Mouse (Mus musculus) heart, adult 8-10 months (tissue): ENCODE measurements at regions not wholly inside any gene's neighbourhood (a gene's known extent, or its start where the extent isn't known, plus 50 kb on each side); places are given as distances from the start of the nearest gene placed in this dataset.
"Not testable (repeated sequence)": the region's sequence is repeated elsewhere in the genome, so short reads cannot be mapped to it uniquely, and the experiment has no call there.

Experiments used
- DNase-seq: peaks from one replicate; pipeline ENCODE4 v3.0.0; 2022; ENCODE audit warnings: low spot score

DNA sequence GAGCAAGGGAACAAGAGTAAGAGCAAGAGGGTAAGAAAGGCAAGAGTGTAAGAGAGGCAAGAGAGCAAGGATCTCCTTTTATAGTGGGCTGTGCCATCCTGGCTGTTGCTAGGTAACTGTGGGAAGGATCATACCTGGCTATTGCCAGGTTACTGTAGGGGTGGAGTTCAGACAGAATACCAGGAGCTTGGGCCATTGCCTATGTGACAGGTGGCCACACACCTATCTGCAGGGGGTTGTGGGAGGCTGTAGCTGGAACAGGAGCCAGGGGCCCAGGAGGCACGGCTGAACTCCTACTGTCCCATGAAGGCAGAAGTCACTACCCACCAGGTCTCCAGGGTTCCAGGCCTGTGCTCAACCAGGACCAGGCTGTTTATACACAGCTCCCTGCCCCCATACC is 1149.0 kb downstream of the 9330182O14Rik start:
- no peak for DNase-seq

DNA sequence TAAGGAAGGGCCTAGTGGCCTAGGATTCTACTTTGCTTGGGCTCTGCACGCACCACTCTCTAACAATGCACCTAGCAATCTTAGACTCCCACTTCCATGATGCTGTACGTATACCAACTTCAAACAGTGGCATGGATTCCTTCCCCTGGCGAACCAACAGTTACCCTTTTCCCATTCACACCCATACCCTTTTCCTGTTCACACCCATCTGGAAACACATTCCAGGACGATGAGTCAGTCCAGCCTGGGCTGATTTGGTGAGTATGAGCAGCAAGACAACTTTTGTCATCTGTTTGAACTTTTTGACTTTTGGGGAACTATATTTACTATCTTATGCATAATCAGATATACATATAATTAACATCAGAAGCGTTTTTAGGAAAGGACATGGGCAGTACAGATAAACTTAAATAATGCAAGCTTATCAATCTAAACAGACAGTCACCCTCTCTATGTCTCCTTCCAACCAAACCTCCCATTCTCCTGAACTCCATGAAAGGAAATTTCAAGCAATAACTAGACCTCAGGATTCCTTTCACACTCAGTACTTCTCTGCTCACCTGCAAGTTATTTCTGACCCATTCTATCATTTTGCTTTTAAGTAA is 1152.7 kb downstream of the 9330182O14Rik start:
- no peak for DNase-seq

DNA sequence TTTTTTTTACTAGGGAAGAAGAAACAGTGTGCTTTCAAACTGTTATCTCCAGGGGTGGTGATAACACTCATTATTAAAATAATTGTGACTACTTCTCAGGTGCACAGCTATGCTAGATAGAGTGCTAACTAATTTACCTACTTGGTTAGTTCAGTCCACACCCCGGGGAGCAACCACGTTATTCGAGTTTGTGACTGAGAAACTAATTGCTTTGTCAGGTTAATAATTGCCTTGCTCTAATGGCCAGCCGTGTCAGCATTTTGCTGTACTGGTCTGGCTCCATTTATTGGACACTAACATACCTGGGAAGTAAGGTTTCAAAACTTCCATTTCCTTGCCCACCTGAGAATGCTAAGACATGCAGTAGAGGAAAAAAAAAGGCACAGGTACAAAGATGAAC is 1163.3 kb downstream of the 9330182O14Rik start:
- no peak for DNase-seq

DNA sequence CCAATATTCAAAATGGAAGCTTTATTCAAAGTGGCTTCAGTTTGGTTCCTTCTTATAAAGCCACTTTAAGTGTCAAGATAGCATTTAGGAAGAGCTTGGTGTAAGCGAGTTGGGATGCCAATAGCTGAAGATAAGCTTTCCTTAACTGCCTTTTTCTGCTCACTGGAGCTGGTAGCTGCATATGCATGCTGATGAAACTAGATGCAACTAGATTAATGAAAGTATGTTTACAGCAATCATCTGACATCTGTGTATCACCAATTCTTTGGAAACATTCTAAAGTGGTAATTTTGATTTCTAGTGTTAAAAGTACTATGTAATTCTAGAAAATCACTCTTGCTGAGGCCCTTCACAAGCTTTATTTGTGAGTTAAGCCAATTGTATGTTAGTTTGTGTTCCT is 1172.5 kb downstream of the 9330182O14Rik start:
- DNase-seq, result no peak

DNA sequence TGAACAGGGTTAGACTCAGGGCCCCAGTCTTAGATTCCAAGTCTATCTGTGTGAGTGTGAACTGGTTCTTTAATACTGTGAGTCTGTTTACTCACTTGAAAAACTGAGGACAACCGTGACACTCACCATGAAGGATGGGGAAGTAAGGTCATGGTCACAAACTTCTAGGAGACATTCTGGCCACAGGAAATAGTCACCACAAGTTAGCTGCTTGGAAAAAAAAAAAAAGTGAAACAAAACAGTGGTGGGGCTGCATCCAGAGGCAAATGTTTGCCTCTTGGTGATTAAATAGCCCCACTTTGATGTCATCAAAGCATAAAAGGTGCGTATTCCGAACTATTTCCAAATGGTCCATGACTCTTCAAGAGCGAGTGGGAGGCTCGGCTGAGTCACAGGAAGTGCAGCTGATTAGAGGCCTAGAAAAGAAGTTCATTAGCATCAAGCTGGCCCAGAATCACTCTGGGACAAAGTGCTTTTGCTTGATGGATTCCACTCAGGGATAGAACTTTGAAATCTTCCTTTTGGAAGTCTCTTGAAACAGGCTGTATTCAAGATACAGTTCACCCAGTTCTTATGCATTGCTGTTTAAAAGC is 1177.7 kb downstream of the 9330182O14Rik start:
- DNase-seq, result no peak

DNA sequence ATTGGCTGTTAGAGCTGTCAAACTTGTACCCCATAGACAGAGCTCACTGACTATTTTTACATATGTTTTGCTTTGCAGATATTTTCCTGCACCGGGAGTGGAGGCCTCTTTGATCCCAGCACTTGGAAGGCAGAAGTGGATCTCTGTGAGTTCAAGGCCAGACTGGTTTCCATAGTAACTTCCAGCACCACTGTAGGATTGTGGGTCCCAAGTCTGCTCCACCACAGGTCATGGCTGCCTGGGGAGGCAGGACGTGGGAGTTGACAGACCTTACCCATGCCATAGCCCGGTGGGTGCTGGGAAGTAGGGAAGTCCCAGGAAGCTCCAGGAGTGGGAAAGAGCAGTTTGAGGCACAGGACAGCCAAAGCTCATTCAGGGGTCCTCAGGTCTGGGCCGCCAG is 1180.8 kb downstream of the 9330182O14Rik start:
- DNase-seq, result no peak

DNA sequence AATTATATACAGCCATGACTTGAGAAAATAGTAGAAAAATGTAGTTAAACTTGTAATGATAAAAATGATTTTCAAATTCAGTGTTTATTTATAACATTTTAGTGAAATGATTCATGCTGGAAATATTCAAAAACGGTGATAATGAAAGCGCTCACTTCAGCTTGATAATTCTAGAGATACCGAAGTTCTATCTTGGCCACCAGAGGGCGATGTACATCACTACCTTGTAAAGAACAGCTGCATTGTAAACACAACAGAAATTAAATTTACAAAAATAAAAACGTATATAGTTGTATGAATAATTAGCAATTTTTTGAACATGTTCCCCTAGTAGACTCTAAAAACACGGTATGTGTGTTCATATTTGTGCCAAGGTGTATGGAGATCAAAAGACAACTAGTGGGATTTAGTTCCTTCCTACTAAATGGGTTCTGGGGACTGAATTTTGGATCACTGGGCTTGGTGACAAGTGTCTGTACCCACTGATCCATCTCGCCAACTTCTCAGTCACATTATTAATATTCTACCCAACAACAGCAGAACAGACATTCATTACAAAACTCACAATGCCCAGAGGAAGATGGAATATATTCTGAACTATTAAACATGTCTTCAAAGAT is 1191.6 kb downstream of the 9330182O14Rik start:
- peak; percentile 40 for DNase-seq

DNA sequence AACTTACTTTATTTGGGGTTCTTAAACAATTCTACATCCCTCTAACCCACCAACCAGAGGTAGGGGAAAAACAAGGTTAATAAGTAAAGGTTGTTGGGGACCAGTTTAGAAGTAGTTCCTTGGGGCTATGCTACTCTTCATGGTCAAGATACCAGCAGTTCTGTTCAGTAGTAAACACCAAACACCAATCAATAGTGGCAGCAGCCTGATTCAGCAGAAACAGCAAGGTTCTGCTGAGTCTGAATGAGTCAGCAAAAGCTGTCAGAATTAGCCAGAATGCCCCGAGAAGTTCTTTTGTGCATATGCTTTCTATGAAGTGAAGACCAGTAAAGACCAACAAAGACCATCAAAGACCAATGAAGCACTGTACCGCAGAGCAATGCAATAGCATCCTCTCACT is 1195.1 kb downstream of the 9330182O14Rik start:
- DNase-seq, result no peak

DNA sequence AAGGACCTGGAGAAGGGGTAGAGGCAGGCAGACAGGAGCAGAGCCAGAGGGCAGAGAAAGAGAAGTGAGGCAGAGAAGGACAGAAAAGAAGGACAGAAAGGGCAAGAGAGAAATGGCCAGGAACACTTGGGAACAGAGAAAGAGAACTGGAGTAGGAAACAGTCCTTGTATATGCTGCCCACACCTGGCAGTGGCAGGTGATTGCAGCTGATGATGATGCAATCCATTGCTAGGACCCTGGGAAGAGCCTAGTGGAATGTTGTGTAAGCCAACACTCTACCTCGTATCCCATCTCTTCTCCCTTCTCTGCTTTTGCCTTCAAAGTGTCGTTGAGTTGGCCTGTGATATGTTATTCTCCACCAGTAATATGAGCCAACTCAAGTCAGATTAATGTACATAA is 1195.9 kb downstream of the 9330182O14Rik start:
- no peak for DNase-seq

DNA sequence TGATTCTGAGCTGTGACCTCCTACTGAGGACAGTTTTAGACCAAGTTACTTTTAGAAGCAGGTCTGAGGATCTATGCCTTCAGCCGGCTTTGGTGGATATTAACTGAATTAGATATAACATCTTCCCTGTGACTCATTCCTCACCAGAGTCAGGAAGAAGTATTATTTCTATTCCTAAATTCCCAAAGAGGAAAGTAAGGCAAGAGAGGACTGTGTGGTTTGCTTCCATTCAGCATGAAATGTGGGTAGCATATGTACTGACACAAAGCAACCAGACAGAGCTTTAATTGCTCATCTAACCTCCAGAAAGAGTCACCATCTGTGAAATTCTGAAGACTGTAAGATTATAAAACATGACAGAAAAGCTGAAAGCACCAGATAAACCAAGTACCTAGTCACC is 1198.3 kb downstream of the 9330182O14Rik start:
- no peak for DNase-seq

DNA sequence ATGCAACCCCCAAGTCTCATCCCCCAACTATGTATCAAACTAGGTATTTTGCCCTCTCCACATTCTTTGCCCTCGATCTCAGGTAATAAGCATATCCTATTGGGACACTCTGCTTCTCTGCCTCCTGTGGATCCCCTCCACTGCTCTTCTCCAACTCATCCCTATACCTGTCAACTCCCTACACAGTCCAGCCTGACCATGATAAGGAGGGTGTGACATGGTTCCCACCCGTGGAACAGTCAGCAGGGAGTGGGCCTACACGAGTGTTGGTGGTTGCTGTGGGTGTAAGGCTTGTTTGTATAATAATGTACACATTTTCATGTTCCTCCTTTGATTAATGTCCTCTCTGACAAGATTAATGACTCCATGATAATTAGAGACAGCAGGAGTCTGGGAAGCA is 1199.0 kb downstream of the 9330182O14Rik start:
- no peak for DNase-seq

DNA sequence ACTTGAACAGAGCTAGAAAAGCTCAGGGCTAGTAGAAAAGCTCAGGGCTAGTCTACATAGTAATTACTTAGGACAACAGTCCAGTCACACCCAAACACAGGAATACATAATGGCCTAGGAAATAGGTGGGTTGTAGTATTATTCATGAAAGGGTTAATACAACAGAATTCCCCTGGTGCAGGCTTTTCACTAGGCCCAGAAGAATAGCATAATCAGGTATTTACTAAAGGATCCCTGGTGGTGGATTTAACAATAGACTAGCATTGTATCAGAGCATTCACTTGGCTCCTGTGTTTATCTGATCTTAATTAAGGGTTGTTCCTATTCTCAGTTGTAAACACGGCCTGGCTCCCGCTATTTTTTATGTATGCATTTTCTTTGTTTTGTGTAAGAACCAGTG is 1206.5 kb downstream of the 9330182O14Rik start:
- not testable (repeated sequence) for DNase-seq

DNA sequence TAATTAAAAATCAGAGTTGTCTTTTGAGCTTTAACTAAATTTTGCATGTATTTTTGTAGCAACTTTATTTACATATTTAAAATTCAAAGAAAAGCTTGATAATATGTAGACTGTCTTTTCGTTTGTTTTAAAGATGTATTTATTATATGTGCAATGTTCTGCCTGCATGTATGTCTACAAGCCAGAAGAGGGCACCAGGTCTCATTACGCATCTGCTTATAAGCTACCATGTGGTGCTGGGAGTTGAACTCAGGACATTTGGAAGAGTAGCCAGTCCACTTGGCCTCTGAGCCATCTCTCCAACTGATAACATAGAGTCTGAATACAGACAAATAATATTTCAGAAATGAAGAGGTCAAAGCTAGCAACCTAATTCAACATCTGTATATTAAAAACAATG is 1211.4 kb downstream of the 9330182O14Rik start:
- no peak for DNase-seq

DNA sequence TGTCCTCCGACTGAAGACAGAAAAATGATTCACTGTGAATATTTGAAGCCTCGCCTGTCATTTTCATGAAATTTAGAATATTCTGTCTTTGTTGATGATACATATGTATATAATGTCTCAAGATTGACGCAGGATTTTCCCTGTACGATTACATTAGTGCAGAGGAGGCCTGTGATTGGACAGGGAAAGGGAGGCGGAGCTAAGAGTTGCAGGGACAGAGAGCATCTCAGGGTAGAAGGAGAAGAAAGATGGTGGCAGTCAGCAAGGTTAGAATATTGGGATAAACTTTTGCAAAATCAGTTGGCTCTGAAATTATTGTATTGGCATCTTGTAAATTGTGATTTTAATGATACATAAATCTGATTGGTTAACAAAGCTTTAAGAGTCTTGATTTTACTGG is 1213.1 kb downstream of the 9330182O14Rik start:
- no peak for DNase-seq

DNA sequence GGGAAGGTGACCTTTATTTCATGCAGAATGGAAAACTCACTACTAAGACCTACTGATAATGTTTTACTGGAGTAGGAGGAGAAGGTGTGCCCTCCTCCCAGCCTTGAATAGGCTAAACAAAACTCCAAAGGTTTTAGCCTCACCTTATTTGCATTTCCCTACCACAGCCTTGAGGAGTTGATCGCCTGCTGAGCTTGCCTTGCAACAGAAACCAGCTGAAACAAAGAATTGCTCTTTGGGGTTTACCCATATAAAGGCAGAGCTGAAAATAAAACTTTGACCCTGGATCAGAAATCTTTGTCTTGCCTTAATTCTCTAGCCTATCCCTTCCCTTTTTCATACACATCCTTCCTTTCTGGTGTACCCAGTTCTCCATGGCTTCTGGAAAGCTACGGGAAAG is 1218.0 kb downstream of the 9330182O14Rik start:
- DNase-seq, result no peak

DNA sequence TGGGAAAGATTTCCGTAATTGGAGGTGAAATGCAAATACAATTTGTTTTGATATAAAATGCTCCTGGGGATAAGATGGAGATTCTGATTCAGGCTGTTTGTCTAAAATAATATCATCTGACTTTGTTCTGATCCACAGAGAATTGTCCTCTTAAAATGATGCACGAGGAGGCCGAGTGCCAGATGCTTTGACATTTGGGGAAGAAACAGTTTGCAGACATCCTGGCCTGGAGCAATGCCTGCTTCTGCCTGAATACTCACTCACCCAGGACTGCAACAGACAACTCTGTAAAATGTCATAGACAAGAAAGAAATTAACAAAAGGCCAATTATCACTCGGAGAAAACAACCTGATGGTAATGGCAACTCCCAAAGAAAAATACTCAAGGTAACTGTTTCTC is 1225.1 kb downstream of the 9330182O14Rik start:
- no peak for DNase-seq

DNA sequence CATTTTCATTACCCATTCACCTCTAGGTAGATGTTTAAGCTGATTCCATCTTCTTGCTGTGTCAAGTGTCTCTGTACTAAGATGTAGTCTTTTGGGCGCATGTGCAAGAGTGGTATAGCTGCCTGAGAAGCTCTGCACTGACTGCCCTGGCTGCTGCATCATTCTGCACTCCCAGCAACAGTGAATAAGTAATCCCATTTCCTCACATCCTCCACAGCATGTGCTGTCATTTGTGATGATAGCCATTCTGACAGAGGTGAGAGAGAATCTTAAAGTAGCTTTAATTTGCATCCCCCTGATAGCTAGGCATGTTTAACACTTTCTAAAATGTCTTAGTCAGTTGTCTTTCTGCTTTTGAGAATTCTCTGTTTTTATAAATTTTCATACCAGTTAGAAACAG is 1240.5 kb downstream of the 9330182O14Rik start:
- DNase-seq, result no peak

DNA sequence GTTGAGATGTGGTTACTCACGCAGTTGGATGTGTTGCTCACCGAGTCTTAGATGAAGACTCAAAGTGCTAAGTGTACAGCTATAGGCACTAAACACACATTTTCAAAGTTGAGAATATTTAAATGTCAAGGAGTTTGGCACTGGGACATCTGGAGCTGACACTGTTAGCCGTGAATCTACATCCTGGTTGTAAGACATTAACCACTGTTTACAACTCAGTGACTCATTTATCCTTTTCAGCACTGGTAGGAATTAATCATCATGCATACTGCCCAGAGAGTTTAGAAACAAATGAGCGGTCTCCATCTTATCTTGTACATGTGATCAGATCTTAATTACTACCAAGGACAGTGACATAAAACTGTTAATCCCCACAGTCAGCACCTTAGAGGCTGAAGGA is 1241.7 kb downstream of the 9330182O14Rik start:
- DNase-seq, result no peak

DNA sequence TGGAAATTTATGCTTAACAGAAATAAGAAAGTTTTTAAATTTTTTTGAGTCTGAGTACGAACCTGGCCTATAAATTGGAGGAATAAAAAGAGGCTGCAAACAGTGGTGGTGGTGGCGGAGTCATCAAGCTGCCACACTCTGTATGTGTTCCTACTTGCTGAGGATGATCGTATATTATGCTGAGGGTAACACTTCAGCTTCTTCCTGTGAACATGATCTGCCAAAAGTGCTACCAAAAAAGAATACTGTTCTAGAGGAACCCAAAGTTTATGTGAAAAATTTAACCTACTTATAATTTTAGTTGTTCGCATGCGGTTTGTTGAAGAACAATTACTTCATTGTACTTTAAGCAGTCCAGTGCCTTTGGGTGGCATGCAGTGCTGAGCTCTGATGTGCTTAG is 1245.5 kb downstream of the 9330182O14Rik start:
- DNase-seq, result no peak

DNA sequence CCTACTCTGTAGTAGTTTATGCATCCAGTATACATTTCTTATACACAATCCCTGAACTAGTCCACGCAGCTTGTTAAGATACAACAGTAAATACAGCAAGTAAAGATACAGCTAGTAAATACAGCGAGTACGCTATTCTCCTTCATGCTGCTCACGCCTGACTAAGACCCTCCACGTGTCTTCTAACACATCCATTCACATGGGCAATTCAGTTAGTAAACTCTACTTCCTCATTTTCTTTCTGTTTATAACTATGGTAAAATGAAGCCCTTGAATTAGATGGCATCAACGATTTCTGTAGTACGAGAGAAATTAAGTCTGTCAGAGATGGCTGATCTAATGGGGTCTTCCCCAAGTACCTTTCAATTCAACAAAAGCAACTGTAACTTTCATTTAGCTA is 1246.3 kb downstream of the 9330182O14Rik start:
- DNase-seq, result no peak

DNA sequence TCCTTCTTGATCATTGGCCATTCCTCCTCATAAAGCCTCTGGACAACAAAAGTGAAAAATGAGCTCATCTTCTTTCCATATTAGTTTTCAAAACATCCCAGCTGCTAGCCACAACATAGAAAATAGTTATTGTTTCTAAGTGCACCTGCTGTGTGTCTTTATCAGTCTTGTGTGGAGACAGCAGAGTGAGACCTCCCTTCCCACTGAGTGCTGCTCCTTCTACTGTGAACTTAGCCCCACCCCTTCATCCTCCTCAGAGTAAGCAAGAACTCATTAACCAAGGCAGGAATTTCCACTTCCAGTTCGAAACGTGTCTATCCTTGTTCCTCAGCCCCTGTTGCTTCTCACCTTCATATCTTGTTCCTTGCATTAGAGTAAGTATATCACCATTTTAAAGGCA is 1256.5 kb downstream of the 9330182O14Rik start:
- no peak for DNase-seq
